Mouse (Mus musculus) olfactory bulb, adult 2 months (tissue): Measurements from ENCODE around the gene Phka2.

Source experiments
- CTCF ChIP-seq: fragments of 200-500 bp; IDR thresholded peaks from 2 replicates; pipeline ENCODE4 v1.5.1; 2012; ENCODE audit warnings: low read depth, mild to moderate bottlenecking, low read length, moderate library complexity; ENCODE audit not compliant: insufficient read depth
- POLR2A ChIP-seq: fragments of 200-500 bp; IDR thresholded peaks from 2 replicates; pipeline ENCODE4 v1.6.1; 2012; ENCODE audit warnings: mild to moderate bottlenecking, low read depth, low read length, moderate library complexity; ENCODE audit not compliant: insufficient read depth

- TF ChIP-seq POLR2A (no peak), CTCF (no peak)
Measured at GRCm38 (mm10) chrX:160542772-160543171, 40.8 kb downstream of the Phka2 start.
